Mouse (Mus musculus) adrenal gland, postnatal 25 days (tissue): ENCODE results near the gene Grk3. TPM values are rescaled to one million over a fixed set of nuclear protein-coding genes. Genes with fewer than 3 reads are reported as not detected.

ENCODE experiments used
- DNase-seq: peaks from one replicate; pipeline ENCODE4 v3.0.0; 2021; ENCODE audit warnings: mixed read lengths
- total RNA-seq: library from RNA; stranded (reverse); gene quantifications from 2 replicates; pipeline ENCODE4 v1.2.3, GENCODE M21; 2021

The Grk3 gene
- total RNA-seq, 1 experiment from 2014 or later: 19.8 TPM

- DNase-seq: no peak
These were observed 79.0 kb downstream of the Grk3 start for GRCm38 (mm10) chr5:112936632-112937031.

DNA sequence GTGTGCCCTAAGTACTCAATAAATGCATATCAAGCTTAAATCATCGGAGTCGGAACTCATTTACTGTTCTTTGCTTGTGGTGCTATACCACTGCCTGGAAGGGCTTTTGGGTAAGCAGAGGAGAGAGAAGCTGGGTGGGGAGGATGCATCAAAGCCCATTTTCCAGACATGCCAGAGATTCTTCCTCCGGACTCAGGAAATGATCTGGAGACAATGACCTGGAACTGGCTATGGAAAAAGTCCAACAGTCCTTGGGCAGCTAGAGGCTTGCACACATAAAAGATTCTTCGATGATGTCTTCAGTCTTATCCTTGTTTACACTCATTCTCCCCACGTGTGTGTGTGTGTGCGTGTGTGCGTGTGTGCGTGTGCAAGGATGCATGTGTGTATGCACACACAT, 80.2 kb downstream of the Grk3 start:
- DNase-seq: no peak

DNA sequence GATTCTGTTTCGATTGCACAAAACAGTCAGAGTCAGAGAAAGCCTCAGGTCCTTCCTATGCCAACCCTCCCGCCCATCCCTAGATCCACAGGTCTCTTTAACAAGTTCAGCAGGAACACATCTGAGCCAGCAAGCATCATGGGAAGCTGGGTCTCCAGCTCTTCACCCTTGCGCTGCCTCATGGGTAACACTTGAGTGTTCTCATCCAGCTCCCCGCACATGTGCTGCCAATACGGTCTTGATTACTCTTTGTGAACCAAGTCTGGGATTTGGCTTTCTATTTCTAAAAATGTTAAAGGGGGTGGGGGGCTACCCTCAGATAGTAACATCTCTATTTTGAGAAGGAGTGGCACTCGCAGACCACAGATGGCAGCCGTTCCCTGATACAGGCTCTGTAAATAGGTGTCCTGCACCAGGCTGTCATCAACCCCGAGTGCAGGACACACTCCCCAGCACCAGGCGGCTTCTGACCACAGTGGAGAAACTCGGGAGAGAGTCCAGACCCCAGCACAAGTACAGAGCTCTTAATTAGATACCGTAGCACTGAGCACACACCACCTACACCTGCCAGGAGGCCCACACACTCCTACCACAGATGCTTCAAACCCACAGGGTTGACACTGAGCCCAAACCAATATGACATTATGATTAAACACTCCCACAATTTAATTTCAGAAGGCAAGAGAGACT, 82.6 kb downstream of the Grk3 start:
- no peak for DNase-seq

- no peak for DNase-seq
These were observed 83.7 kb downstream of the Grk3 start for GRCm38 (mm10) chr5:112931901-112932300.

DNA sequence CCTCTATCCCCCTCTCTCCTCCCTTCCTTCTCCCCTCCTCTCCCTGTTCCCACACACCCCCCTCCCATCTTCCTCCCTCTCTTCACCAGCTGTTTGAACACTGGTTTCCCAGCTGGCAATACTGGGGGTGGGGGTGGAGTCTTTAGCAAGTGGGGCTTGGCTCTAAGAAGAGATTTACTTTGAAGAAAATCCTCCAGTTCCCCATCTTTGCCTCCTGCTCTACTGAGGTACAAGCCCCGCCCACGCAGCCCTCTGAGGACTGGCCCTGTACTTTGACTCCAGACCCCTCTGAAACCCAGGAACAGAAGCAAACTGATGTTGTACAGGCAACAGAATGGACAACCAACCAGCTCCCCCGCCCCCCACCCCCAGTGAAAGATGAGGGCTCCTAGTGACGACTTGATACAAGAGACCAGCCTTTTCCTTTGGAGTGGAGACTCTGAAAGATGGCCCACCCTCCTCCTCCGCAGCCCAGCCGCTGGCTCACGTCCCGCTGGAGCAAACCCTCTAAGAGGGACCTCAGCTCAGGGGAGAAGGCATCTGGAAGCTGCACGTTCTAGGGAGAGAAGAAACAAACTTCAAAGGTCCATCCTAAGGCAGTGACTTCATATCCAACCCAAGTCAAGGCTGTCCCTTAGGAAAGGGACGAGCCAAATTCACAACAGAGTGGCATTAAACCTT, 87.2 kb downstream of the Grk3 start:
- DNase-seq: no peak

GRCm38 (mm10) chr5:112925422-112925821, 90.2 kb downstream of the Grk3 start:
- no peak for DNase-seq

- DNase-seq: no peak
These were observed 90.8 kb downstream of the Grk3 start for GRCm38 (mm10) chr5:112924806-112925205.

GRCm38 (mm10) chr5:112923841-112924240, 91.8 kb downstream of the Grk3 start:
- DNase-seq: no peak

DNA sequence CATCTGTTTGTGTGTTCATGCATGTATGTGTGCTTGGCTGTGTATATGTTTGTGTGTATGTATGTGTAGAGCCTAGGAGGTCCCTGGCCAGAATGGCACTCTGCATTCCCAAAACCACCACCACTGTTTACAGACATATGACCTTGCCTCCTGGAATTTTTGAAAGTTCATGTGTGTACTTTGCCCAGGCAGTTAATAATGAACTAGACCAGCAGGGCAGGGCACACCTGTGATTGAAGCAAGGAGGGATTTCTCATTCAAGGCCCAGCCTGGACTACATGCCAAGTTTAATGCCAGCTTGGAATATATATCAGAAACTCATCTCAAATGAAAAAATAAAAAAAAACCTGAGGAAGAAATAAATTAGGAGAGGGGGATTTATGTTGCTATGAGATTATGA, 93.7 kb downstream of the Grk3 start:
- DNase-seq: no peak

DNA sequence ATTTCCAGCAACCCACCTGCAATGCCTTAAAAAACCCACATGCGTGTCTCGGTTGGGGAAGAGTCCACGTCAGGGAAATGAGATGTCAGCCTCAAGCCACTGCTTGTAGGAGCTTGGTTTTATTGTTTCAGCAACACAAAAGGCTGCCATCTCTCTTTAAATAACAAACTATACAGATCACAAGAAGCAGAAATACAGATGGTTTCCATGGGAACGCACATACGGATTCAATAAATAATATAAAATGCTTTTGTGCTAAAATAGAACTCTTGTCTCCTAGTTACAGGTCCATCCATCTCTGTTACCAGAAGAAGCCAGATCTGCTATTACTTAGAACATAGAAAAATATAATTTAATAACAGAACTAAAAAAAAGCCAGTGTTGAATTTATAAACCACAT, 105.2 kb downstream of the Grk3 start:
- DNase-seq: no peak

GRCm38 (mm10) chr5:112908169-112908614, 107.4 kb downstream of the Grk3 start:
- no peak for DNase-seq

- DNase-seq: no peak
These were observed 108.1 kb downstream of the Grk3 start for GRCm38 (mm10) chr5:112907504-112907903.

GRCm38 (mm10) chr5:112895674-112896654, 119.6 kb downstream of the Grk3 start, which contains the start of gene Myo18b:
Gene Myo18b (minus strand): TSS chr5:112896362.
- DNase-seq: no peak

DNA sequence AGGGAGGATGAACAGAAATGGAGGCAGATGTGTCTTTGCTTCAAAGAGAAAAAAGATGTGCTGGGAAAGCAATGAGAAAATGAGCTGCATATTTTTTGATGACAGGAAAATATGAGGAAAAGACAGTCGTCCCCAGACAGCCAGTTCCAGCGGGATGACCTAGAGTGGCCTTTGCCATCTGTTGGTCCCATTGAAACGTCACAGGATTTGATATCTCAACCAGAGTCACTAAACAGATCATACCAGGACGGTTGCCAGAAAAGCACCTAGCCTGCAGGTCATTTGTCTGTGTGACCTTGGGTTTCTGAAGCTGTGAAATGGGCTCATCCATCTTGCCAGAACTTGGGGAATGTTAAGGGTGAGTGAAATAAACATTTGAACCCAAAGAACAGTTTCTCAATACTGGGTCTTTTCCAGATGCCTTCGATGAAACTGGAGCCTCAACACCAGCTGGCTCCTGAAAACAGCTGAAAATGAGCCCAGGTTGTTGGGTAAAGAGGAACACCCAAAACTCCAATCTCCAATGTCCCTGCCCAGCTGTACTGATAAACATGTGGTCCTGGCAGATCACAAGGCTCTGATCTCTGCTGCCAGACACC, 122.0 kb downstream of the Grk3 start:
- no peak for DNase-seq

DNA sequence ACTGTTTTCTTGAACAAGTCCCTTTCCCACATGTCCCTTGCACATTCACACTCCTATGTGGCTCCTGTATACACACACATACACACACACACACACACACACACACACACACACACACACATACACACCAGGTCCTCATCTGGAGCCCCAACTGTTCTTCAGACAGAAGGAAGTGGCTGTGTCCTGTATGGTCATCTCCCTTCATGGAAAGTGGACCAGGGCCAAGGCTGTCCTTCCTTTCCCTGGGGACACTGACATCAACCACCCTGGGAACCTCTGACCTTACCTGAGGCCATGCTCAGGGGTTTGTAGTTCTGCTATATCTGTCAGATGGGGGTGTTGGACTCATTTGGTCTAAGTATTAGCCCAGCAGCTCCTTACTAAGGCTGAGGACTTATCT, 123.2 kb downstream of the Grk3 start:
- no peak for DNase-seq

- DNase-seq: no peak
These were observed 126.9 kb downstream of the Grk3 start for GRCm38 (mm10) chr5:112888651-112889050.

GRCm38 (mm10) chr5:112886687-112887491, 128.7 kb downstream of the Grk3 start:
- DNase-seq: peak; percentile 76

- no peak for DNase-seq
These were observed 138.0 kb downstream of the Grk3 start for GRCm38 (mm10) chr5:112877391-112878115.

DNA sequence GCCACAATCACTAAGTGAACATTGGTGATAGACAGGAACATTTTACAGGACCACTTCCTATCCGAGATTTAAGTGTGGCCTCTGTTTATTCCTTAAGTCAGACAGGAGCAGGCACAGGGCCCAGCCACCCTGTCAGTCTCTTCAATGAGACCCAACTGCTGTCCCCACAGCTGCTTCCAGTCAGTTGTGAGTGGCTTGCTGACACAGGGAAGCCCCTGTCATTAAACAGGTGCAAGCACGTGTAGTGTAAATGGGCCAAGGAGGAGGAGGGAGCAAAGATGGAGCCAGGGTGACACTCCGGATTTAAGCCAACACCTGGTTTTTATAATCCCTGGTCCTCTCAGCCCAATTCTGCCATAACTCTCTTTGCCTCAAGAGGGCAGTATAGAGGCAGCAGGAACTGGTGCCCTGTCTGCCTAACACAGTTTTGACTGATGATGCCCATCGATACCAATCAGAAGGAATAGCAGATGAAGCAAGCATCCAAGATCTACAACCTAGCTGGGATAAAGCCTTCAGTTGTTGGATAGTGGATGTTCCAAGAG, 138.7 kb downstream of the Grk3 start:
- no peak for DNase-seq

GRCm38 (mm10) chr5:112872999-112873398, 142.6 kb downstream of the Grk3 start:
- DNase-seq: no peak
